Comparison of ENCODE assay signal across 8 mouse cellular contexts in genomic region chr9:105282725-105283124, GRCm38 (mm10).
DNase-seq lines count a peak whose midpoint lies in the region; ATAC-seq and TF ChIP-seq lines count a peak whose summit lies in the region.

No protein-coding gene starts in this region.

- no peak overlapping the region for H3K4me3 ChIP-seq in gastrocnemius, adult 2 months
- H3K4me3 ChIP-seq in neural tube, embryonic 15.5 days (replicated peaks), result no peak overlapping the region
- no peak overlapping the region for H3K4me3 ChIP-seq in lung, postnatal 0 days (ENCODE audit: low read depth, low read length)

- no peak for TF ChIP-seq EP300 in lung, postnatal 0 days (IDR thresholded peaks at IDR 0.05)

- no peaks in the 10 kb centered on the region for H3K27me3 ChIP-seq in neural tube, embryonic 15.5 days (replicated peaks)
- no peaks in the 10 kb centered on the region for H3K27me3 ChIP-seq in lung, postnatal 0 days (replicated peaks; ENCODE audit: insufficient read depth, low read length)

- no peak overlapping the region for H3K4me2 ChIP-seq in neural tube, embryonic 15.5 days
- H3K4me2 ChIP-seq in lung, postnatal 0 days (replicated peaks; ENCODE audit: low read depth, low read length), result no peak overlapping the region

- no peaks in the 10 kb centered on the region for H3K9me3 ChIP-seq in neural tube, embryonic 15.5 days (replicated peaks)
- H3K9me3 ChIP-seq in lung, postnatal 0 days (ENCODE audit: low read length), result no peaks in the 10 kb centered on the region

- H3K27ac ChIP-seq in gastrocnemius, adult 2 months, result no peak overlapping the region
- H3K27ac ChIP-seq in neural tube, embryonic 15.5 days (replicated peaks), result no peak overlapping the region
- no peak overlapping the region for H3K27ac ChIP-seq in lung, postnatal 0 days (ENCODE audit: low read length)

- intact Hi-C loops in gastrocnemius, adult 2 months (cut with DNase I), result no loop called here
- intact Hi-C loops in gastrocnemius, postnatal 36 days (cut with DNase I), result no loop called here

- H3K9ac ChIP-seq in neural tube, embryonic 15.5 days (replicated peaks), result no peak overlapping the region
- H3K9ac ChIP-seq in lung, postnatal 0 days (replicated peaks; ENCODE audit: low read depth), result no peak overlapping the region

- no peak for DNase-seq in gastrocnemius, adult 2 months
- no peak for DNase-seq in gastrocnemius, postnatal 36 days
- peak; percentile 51 for DNase-seq in neural tube, embryonic 10.5 days (ENCODE audit: extremely low spot score, low spot score)
- peak; percentile 7 to 57 for DNase-seq in cerebellum, postnatal 25 days
- peak; percentile 36 for DNase-seq in lung, postnatal 0 days (ENCODE audit: low spot score)
- DNase-seq in yolk sac, embryonic 10.5 days (ENCODE audit: low spot score), result no peak
- no peak for DNase-seq in urinary bladder, postnatal 4 days (ENCODE audit: low spot score in 2 of 2)

- 0 out of 2 replicates have a peak, but pooled peaks cover 5% of the 10 kb centered on the region for H3K4me1 ChIP-seq in neural tube, embryonic 15.5 days
- no peaks in the 10 kb centered on the region for H3K4me1 ChIP-seq in lung, postnatal 0 days (ENCODE audit: insufficient read depth, low read depth, low read length)

- WGBS in neural tube, embryonic 15.5 days, result 27% methylated on average over 4 of the region's 4 CpGs
- 23% methylated on average over 4 of the region's 4 CpGs for WGBS in lung, postnatal 0 days

- peak; percentile 36 for TF ChIP-seq CTCF in gastrocnemius, adult 2 months (IDR thresholded peaks at IDR 0.05)
- TF ChIP-seq CTCF in lung, postnatal 0 days (IDR thresholded peaks at IDR 0.05), result peak; percentile 59

- H3K36me3 ChIP-seq in neural tube, embryonic 15.5 days, result no peaks in the 10 kb centered on the region
- H3K36me3 ChIP-seq in lung, postnatal 0 days (ENCODE audit: insufficient read depth, low read length), result no peaks in the 10 kb centered on the region

- ATAC-seq in neural tube, embryonic 15.5 days (ENCODE audit: low FRiP score), result no peak
- ATAC-seq in lung, postnatal 0 days, result no peak

Comparison
In these comparisons a context has a peak if more than half of its experiments do, and no peak if none do; other contexts are left out.
1. DNase-seq: peak in neural tube, embryonic 10.5 days (single experiment), cerebellum, postnatal 25 days (2 of 2) and lung, postnatal 0 days (single experiment); none in gastrocnemius, adult 2 months (single experiment), gastrocnemius, postnatal 36 days (0 of 2), yolk sac, embryonic 10.5 days (single experiment) and urinary bladder, postnatal 4 days (0 of 2).